Mouse (Mus musculus): ENCODE results near the gene Asap3.

Asap3 gene

DNA sequence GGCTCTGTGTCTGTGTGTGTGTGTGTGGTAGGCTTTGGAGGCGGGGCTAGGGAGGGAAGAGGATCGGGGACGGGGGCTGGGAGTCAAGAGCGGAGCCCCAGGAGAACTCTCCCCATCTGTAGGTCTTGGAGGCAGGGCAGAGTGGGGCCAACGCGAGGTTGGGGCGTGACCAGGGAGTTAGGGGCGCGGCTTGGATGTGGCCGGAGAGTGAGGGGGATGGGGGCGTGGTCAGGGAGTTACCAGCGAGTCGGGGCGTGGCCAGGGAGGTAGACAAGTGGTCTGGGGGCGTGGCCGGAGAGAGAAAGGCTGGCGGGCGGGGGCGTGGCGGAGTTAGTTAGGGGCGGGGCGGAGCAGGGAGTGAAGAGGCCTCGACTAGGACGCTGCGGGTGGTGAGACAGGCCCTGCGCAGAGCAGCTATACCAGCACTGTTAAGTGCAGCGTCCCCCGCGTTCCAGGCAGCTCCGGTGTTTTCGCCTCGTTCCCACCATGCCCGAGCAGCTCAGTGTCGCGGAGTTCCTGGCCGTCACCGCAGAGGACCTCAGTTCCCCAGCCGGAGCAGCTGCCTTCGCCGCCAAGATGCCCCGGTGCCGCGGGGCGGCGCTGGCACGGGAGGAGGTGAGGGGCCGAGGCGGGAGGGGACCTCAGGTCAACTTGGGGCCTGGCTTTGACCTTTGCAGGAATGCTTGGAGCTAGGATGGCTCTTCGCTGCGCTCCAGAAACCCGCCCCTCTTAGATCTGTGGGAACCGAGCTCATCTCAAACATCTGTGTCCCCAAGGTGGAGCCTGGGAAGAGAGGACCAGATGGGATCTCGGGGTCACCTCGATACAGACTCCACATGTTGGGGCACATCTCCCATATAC lies at the start of gene Asap3:
Gene Asap3 (plus strand): TSS at position 333 of the 861 bp plus-strand sequence.
- peak; percentile 97 for DNase-seq

GRCm38 (mm10) chr4:136158498-136158897 lies 47.7 kb upstream of the Asap3 start:
- DNase-seq = peak; percentile 80

DNA sequence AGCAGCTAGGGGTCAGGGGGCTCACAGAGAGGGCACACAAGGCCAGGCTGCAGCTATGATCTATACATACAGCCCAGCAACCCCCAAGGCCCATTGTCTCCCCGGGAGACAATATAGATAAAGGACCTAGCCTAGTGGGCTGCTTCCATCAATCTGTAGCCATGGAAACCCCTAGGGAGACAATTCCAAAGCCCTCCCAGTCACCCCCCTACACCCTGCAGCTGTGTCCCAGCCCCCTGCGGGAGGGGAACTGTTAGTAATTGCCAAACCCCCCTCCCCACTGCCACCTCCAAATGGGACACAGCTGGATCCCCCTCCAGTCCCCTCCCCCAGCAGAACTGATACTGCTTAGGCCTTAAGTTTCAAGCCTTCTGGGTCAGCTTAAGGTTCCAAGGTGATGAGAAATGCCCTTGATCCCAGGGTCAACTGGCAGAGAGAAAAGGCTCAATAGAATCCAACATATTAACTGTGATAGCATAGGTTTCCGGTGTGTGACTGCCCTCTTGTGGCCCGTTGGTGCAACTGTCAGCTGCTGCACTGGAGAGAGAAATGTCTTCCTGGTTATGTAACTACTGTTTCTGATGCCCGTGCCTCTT lies 46.3 kb upstream of the Asap3 start:
- peak; percentile 84 for DNase-seq

DNA sequence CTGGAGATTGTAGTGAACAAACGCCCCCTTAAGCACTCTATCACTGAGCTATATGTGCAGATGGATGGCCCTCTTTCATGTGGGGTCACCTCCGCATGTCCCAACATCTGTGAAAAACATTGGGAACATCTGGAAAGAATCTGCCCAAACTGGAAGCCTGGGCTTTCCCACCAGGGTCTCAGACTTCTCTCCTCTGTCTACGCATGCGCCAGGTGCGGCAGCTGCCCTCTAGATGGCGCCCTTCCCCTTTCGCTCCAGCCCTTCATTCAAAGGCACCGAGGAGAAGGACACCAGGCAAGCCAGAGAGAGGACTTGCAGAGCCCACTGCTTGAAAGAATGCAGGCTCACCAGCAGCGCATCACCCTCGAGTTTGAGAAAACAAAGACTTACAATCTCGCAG lies 42.7 kb upstream of the Asap3 start:
- DNase-seq = peak; percentile 95

- no peak for DNase-seq
These were observed 41.2 kb upstream of the Asap3 start for GRCm38 (mm10) chr4:136164981-136165380.

- DNase-seq = no peak
These were observed 38.5 kb upstream of the Asap3 start for GRCm38 (mm10) chr4:136167701-136168100.

DNA sequence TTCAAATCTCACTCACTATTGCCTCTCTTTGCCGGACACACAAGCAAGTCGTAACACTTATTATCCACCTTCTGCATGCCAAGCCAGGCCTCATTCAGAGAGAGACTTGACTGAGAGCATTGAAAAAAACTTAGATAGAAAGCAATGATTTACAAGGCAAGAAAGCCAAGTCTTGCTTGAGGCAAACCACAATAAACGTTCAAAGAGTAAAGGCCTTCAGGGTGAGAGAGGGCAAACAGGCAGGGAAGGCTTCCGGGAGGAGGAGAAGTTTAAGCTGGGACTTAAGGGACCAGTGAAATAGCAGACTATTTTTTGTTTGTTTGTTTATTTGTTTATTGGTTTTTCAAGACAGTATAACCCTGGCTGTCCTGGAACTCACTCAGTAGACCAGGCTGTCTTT lies 35.8 kb upstream of the Asap3 start:
- DNase-seq = no peak

- DNase-seq = no peak
These were observed 34.7 kb upstream of the Asap3 start for GRCm38 (mm10) chr4:136171455-136171854.

- DNase-seq = peak; percentile 89
These were observed 34.1 kb upstream of the Asap3 start, which contains the start of gene E2f2 for GRCm38 (mm10) chr4:136172011-136172541. TSS of gene E2f2 (plus strand) at chr4:136172394.

DNA sequence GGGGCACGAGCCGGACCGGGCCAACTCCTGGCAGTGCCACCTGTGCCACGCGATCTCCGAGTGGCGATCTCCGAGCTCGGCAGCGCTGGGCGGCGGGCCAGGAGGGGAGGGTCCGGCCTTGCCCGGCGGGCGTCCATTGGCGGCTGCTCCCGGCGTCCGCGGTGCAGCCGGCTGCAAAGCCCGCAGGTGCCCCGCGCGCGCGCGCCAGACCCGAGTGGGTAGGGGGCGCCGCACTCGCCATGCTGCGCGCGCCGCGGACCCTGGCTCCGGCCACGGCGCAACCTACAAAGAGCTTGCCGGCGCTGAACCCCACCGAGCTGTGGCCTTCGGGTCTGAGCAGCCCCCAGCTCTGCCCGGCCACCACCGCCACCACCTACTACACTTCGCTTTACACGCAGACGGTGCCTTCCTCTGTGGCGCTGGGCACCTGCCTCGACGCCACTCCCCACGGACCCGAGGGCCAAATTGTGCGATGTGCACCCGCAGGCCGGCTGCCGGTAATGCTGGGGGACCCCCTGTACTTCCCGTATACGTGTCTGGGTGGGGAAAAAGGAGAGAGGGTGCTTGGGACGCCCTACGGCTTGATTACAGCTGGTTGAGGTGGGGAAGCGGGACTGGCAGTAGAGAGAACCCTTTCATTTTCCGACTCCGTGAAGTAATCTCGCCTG lies 33.5 kb upstream of the Asap3 start:
- peak; percentile 66 for DNase-seq

DNA sequence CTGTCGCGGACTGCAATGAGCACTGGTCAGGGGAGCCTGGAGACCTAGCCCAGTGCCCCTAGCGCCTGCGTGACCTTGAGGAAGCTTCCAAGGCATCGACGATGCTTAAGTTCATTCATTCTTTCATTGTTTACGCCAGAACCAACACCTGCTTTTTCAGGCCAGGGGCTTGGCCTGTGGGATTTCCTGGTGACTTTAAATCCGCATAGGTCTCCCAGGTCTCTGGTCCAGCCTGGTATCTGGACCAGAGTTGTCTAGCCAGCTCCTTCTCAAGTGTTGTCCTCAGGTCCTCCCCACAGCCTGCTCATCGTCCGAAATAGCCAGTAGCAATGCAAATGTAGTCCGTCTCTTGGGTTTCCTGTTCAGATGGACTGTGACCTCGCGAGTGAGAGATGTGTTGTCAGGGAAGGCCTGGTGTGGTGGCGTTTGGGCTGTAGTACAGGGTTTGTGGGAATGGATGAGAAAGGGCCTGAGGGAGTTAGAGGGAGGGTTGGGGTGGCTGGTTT lies 32.9 kb upstream of the Asap3 start:
- DNase-seq = peak; percentile 38

DNA sequence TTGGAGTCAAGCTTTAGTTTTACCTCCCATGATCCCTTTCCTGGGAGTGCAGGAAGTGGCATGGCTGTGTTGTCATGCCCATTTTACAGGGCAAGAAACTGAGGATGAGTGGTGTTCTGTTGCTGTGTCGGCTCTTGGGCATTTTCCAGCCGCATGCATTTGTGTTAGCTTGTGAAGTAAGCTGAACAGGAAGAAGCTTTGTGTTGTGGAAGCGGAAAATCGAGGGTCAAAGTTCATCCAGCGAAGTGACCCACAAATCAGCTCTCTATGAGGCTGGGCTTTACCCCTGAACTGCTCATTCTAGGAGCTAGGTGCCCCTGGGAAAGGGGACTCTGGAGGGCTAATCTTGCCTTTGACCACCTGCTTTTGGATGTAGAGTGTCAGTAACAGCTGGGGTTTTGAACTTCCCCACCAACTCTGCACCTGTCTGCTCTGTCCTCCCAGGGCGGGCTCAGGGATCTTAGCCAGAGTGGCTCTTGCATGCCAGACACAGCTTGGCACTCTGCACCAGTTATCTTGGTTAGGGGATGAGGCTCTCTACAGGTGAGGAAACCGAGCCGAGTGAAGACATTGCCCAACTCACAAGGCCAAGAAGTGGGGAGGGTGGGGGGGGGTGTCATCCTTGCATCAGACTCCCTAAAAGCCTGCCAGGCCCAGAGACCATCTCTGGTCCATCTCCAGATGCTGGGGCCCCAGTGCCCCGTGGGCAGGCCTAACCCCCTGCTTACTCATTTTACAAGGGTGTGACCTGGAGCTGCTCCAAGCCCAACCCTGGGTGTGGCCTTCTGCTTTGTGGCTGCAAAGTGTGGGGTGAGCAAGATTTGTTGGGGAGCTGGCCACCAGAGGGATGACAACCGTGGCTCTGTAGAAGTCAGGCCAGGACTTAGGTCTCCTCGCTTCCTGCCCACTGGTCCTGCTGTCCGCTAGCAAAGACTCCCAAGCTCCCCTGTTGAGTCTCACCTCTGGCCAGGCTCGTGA lies 31.7 kb upstream of the Asap3 start:
- DNase-seq = peak; percentile 61

DNA sequence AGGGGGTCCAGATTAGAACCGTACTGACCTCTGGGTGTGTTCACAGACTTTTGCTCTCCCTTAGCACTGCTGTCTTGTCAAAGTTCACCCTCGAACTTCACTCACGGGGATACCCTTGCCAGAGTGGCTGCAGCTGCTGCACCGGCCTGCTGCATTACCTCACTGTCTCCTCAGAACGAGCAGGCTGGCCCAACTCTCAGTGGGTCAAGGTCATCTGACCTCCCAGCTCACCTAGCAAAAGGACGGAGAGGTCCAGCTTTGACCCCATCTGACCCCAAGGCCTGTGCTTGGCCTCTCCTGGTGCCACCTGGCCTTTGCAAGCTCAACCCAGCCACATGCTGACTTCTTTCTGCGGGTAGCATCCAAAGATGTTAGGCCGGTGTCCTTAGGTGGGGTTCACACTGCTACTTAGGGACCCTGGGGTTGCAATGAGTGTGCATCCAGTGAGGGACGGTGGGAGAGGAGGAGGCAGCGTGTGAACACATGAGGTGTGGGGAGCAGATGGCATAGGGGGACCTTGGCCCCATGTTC lies 30.1 kb upstream of the Asap3 start:
- peak; percentile 48 for DNase-seq

DNA sequence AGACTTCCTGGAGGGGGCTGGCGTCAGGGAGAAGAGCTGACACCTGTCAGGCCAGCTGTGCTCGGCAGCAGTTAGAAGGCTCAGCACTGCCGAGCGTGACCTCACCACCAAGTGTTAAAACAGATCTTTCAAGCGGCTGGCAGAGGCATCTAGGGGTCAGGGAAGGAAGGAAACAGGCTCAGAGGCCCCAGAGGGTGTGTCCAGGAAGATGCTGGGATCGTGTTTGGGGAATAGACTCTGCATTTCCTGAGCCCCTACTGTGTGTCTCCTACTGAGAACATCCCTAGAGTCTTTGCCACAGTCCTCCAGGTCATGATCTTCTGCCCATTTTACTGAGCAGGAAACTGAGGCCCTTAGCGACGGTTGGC lies 28.9 kb upstream of the Asap3 start:
- DNase-seq = peak; percentile 73

GRCm38 (mm10) chr4:136177612-136178474 lies 28.3 kb upstream of the Asap3 start:
- DNase-seq = peak; percentile 84

GRCm38 (mm10) chr4:136178475-136178921 lies 27.7 kb upstream of the Asap3 start:
- peak; percentile 57 for DNase-seq

DNA sequence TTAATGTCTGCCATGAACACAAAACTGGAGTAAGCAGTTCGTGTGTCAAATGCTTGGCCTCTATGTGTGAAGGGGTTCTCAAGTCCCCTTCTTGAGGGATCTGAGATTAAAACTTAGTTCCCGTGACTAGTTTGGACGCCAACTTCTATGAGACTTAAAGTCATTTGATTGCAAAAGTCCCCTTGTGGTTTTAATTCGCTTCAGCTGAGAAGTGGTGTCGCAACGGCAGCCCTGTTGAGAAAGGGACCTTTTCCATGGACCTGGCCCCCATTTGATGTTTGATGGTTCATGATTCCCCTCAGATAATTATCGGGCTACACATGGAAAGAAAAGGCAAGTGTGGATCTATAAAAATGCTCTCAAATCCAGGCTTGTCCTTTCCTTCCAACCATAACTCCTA lies 26.7 kb upstream of the Asap3 start:
- DNase-seq = no peak

- DNase-seq = peak; percentile 99
These were observed 26.2 kb upstream of the Asap3 start for GRCm38 (mm10) chr4:136179998-136180397.

DNA sequence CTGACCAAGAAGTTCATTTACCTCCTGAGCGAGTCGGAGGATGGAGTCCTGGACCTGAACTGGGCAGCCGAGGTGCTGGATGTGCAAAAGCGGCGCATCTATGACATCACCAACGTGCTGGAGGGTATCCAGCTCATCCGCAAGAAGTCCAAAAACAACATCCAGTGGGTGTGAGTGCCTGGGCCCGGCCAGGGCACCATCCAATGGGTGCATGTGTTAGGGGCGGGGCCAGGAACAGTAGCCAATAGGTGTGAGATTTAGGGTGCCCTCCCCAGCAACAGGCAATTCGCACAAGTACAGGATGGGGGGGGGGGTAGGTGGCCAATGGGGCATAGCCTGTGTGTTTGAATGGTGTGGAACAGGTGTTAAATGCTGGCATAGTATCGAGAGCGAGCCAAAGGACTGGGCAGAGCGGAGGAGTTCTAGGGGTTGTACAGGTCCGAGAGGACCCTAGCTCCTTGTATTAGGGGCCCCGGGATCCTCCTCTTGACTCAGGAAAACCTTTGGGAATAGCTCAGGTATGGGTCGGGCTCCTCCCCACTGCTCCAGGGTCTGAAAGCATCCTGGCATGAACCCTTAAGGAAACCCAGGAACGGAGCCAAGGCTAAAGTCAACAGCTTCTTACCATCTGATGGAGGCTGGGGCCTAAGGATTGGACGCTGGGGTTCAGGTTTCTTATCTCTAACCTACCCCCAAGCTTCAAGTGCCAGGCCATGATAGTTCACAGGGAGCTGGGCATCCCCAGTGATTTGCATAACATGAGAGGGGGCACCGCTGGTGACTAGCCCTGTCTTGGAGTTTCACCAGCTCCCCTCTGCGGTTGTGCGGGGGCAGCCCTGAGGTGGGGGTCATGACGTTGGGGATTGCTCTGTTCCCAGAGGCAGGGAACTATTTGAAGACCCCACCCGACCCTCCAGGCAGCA lies 25.5 kb upstream of the Asap3 start:
- DNase-seq = peak; percentile 90

DNA sequence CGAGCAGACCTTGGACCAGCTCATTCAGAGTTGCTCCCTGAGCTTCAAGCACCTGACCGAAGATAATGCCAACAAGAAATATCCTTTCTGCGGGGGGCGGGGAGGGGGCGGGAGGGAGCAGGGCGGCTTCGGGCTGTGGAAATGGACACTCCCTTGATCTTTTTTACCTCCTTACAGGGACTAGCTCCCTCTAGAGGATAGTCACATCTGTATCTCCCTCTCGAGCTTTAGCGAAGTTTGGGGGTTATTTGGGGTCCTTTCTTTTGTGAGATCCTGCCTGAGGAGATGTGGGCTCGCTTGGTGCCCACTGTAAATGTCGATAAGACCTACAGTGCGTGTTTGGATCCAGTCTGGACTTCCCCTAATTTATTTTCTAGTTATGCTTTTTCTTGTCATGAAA lies 24.8 kb upstream of the Asap3 start:
- no peak for DNase-seq

Measured in thymus, postnatal 4 days (tissue).